ENCODE assay signal across 8 mouse cellular contexts in genomic region chr4:130174335-130175031, GRCm38 (mm10). TPM values are rescaled to one million over a fixed set of nuclear protein-coding genes. Genes with fewer than 3 reads are reported as not detected.
DNase-seq lines count a peak whose midpoint lies in the region; ATAC-seq and TF ChIP-seq lines count a peak whose summit lies in the region.

No protein-coding gene starts in this region.

- TF ChIP-seq CTCF in E14TG2a.4 (conservative IDR thresholded peaks at IDR 0.05; ENCODE audit: low read length), result no peak

- DNase-seq in adrenal gland, postnatal 25 days, result peak; percentile 77
- no peak for DNase-seq in hindbrain, embryonic 14.5 days (ENCODE audit: low spot score)
- no peak for DNase-seq in liver, embryonic 11.5 days (ENCODE audit: low spot score)
- peak; percentile 52 for DNase-seq in neural tube, embryonic 10.5 days (ENCODE audit: extremely low spot score, low spot score)
- DNase-seq in right cerebral cortex, postnatal 10 days (ENCODE audit: low spot score in 2 of 2), result no peak
- DNase-seq in left cerebral cortex, adult 18-20 months (ENCODE audit: low spot score in 2 of 2), result no peak

- WGBS in forebrain, embryonic 16.5 days, result 4% methylated on average over 25 of the region's 25 CpGs
- 4% methylated on average over 25 of the region's 25 CpGs for WGBS in hindbrain, embryonic 14.5 days
- WGBS in liver, embryonic 11.5 days, result 4% methylated on average over 25 of the region's 25 CpGs

- H3K9ac ChIP-seq in forebrain, embryonic 16.5 days (replicated peaks; ENCODE audit: low read depth, low read length), result no peak overlapping the region
- no peak overlapping the region for H3K9ac ChIP-seq in hindbrain, embryonic 14.5 days
- H3K9ac ChIP-seq in liver, embryonic 11.5 days (ENCODE audit: low read depth, low read length), result peak overlapping the region; percentile 43

- peak overlapping the region; percentile 66 for H3K4me3 ChIP-seq in E14TG2a.4 (replicated peaks; ENCODE audit: low read length)
- H3K4me3 ChIP-seq in forebrain, embryonic 16.5 days (replicated peaks; ENCODE audit: low read length), result no peak overlapping the region
- H3K4me3 ChIP-seq in hindbrain, embryonic 14.5 days (replicated peaks; ENCODE audit: low read length), result peak overlapping the region; percentile 10
- peak overlapping the region; percentile 36 for H3K4me3 ChIP-seq in liver, embryonic 11.5 days (ENCODE audit: low read depth, low read length)

- peak overlapping the region; percentile 29 for H3K4me2 ChIP-seq in forebrain, embryonic 16.5 days (ENCODE audit: low read length)
- H3K4me2 ChIP-seq in hindbrain, embryonic 14.5 days (replicated peaks), result peak overlapping the region; percentile 34
- peak overlapping the region; percentile 67 for H3K4me2 ChIP-seq in liver, embryonic 11.5 days

- H3K9me3 ChIP-seq in E14TG2a.4 (ENCODE audit: low read length), result no peaks in the 10 kb centered on the region
- no peaks in the 10 kb centered on the region for H3K9me3 ChIP-seq in forebrain, embryonic 16.5 days (ENCODE audit: control insufficient read depth, low read length)
- H3K9me3 ChIP-seq in hindbrain, embryonic 14.5 days (ENCODE audit: control insufficient read depth, low read length), result no peaks in the 10 kb centered on the region
- no peaks in the 10 kb centered on the region for H3K9me3 ChIP-seq in liver, embryonic 11.5 days (ENCODE audit: control insufficient read depth, low read length)

- peaks cover 71% of the 10 kb centered on the region for H3K27me3 ChIP-seq in E14TG2a.4 (ENCODE audit: insufficient read depth, low read length)
- peaks cover 24% of the 10 kb centered on the region for H3K27me3 ChIP-seq in forebrain, embryonic 16.5 days (replicated peaks; ENCODE audit: control insufficient read depth, insufficient read depth, low read length)
- H3K27me3 ChIP-seq in hindbrain, embryonic 14.5 days (ENCODE audit: control insufficient read depth, insufficient read depth, low read length), result peaks cover 29% of the 10 kb centered on the region
- peaks cover 33% of the 10 kb centered on the region for H3K27me3 ChIP-seq in liver, embryonic 11.5 days (replicated peaks; ENCODE audit: control insufficient read depth, insufficient read depth, low read length)

- no peaks in the 10 kb centered on the region for H3K36me3 ChIP-seq in E14TG2a.4 (ENCODE audit: insufficient read depth, low read length)
- H3K36me3 ChIP-seq in forebrain, embryonic 16.5 days (ENCODE audit: control insufficient read depth, insufficient read depth), result no peaks in the 10 kb centered on the region
- H3K36me3 ChIP-seq in hindbrain, embryonic 14.5 days (replicated peaks; ENCODE audit: control insufficient read depth, insufficient read depth), result no peaks in the 10 kb centered on the region
- no peaks in the 10 kb centered on the region for H3K36me3 ChIP-seq in liver, embryonic 11.5 days (ENCODE audit: control insufficient read depth, insufficient read depth, low read length)

- H3K27ac ChIP-seq in forebrain, embryonic 16.5 days (ENCODE audit: low read length), result no peak overlapping the region
- H3K27ac ChIP-seq in hindbrain, embryonic 14.5 days, result no peak overlapping the region
- peak overlapping the region; percentile 64; the same call in 1 of the 2 replicates for H3K27ac ChIP-seq in liver, embryonic 11.5 days (ENCODE audit: low read depth, low read length)

- ATAC-seq in forebrain, embryonic 16.5 days, result no peak
- no peak for ATAC-seq in hindbrain, embryonic 14.5 days (ENCODE audit: low FRiP score)
- peak; percentile 77 for ATAC-seq in liver, embryonic 11.5 days (replicated peaks; ENCODE audit: low FRiP score)

- peaks cover 70% of the 10 kb centered on the region for H3K4me1 ChIP-seq in E14TG2a.4 (replicated peaks; ENCODE audit: low read depth, low read length)
- peaks cover 10% of the 10 kb centered on the region for H3K4me1 ChIP-seq in forebrain, embryonic 16.5 days (replicated peaks; ENCODE audit: control insufficient read depth, insufficient read depth, low read length)
- H3K4me1 ChIP-seq in hindbrain, embryonic 14.5 days (replicated peaks; ENCODE audit: control insufficient read depth, insufficient read depth, low read length), result peaks cover 10% of the 10 kb centered on the region; the same call in 1 of the 2 replicates
- H3K4me1 ChIP-seq in liver, embryonic 11.5 days (replicated peaks; ENCODE audit: control insufficient read depth, insufficient read depth, low read length), result peaks cover 30% of the 10 kb centered on the region

RNA-seq across cellular contexts. Expression of gene Tinagl1, which starts 0.4 kb away (rescaled TPM):
- 77.1 and 111 TPM in 2 replicates for total RNA-seq in adrenal gland, postnatal 25 days (2021)
- polyA plus RNA-seq in forebrain, embryonic 16.5 days (2015; fragmentation: Nextera tagmentation; extraction: Ambion mirVana), result 4.7 TPM in 2 replicates
- polyA plus RNA-seq in hindbrain, embryonic 14.5 days (2014; fragmentation: Nextera tagmentation; extraction: Ambion mirVana), result 6.6 and 8.5 TPM in 2 replicates
- 15.3 and 16.1 TPM in 2 replicates for polyA plus RNA-seq in liver, embryonic 11.5 days (2014; fragmentation: Nextera tagmentation; extraction: Ambion mirVana)
- total RNA-seq in left cerebral cortex, adult 18-20 months (2021), result 10 to 100 TPM; 10.5 to 19.5 TPM

RNA-seq across cellular contexts. Expression of gene Hcrtr1, which starts 35.3 kb away (rescaled TPM):
- total RNA-seq in adrenal gland, postnatal 25 days (2021), result 0.57 and 0.76 TPM in 2 replicates
- polyA plus RNA-seq in forebrain, embryonic 16.5 days (2015; fragmentation: Nextera tagmentation; extraction: Ambion mirVana), result 0.30 and 0.81 TPM in 2 replicates
- 1.7 and 2.3 TPM in 2 replicates for polyA plus RNA-seq in hindbrain, embryonic 14.5 days (2014; fragmentation: Nextera tagmentation; extraction: Ambion mirVana)
- 0.12 and 0.30 TPM in 2 replicates for polyA plus RNA-seq in liver, embryonic 11.5 days (2014; fragmentation: Nextera tagmentation; extraction: Ambion mirVana)
- 1 to 10 TPM; 1.6 to 2.4 TPM for total RNA-seq in left cerebral cortex, adult 18-20 months (2021)

RNA-seq across cellular contexts. Expression of gene Gm853, which starts 47.7 kb away (rescaled TPM):
- total RNA-seq in adrenal gland, postnatal 25 days (2021), result not detected in 2 replicates
- polyA plus RNA-seq in forebrain, embryonic 16.5 days (2015; fragmentation: Nextera tagmentation; extraction: Ambion mirVana), result 0.09 and 0.20 TPM in 2 replicates
- 0.86 and 2.4 TPM in 2 replicates for polyA plus RNA-seq in hindbrain, embryonic 14.5 days (2014; fragmentation: Nextera tagmentation; extraction: Ambion mirVana)
- not detected in 2 replicates for polyA plus RNA-seq in liver, embryonic 11.5 days (2014; fragmentation: Nextera tagmentation; extraction: Ambion mirVana)
- not detected for total RNA-seq in left cerebral cortex, adult 18-20 months (2021)

Comparison
In these comparisons a context has a peak if more than half of its experiments do, and no peak if none do; other contexts are left out.
1. DNase-seq: peak in adrenal gland, postnatal 25 days (single experiment) and neural tube, embryonic 10.5 days (single experiment); none in hindbrain, embryonic 14.5 days (single experiment), liver, embryonic 11.5 days (single experiment), right cerebral cortex, postnatal 10 days (0 of 2) and left cerebral cortex, adult 18-20 months (0 of 2).
2. Peak in every context shown above with its lines, with median percentiles within 50 percentile points of each other: H3K4me2 ChIP-seq.